ENCODE assay signal across 22 mouse cellular contexts in genomic region chr13:34120536-34120935, GRCm38 (mm10). TPM values are rescaled to one million over a fixed set of nuclear protein-coding genes. Genes with fewer than 3 reads are reported as not detected.
DNase-seq lines count a peak whose midpoint lies in the region; ATAC-seq and TF ChIP-seq lines count a peak whose summit lies in the region.
"Had no signal": no experiment of that assay in that cellular context is flagged by ENCODE, and none has a peak within 500 bp of the region (broad histone marks: within the 10 kb centered on the region; RNA-seq: fewer than 3 reads in every experiment).

No protein-coding gene starts in this region.

- H3K9me3 ChIP-seq in MEL (replicated peaks; ENCODE audit: insufficient read depth, low read length), result no peaks in the 10 kb centered on the region
- H3K9me3 ChIP-seq in intestine, embryonic 16.5 days (ENCODE audit: control insufficient read depth, low read length), result no peaks in the 10 kb centered on the region
- no peaks in the 10 kb centered on the region for H3K9me3 ChIP-seq in hindbrain, embryonic 14.5 days (ENCODE audit: control insufficient read depth, low read length)
- H3K9me3 ChIP-seq: embryonic facial prominence, embryonic 10.5 days; embryonic facial prominence, embryonic 12.5 days; G1E had no signal

- no peak for TF ChIP-seq EP300 in MEL (IDR thresholded peaks at IDR 0.05; ENCODE audit: low read depth in 1 of 2, low read length in 2 of 2)

- no peak overlapping the region for H3K4me3 ChIP-seq in thymus, adult 2 months (ENCODE audit: control insufficient read depth, insufficient read depth, low read length)
- no peak overlapping the region for H3K4me3 ChIP-seq in MEL (ENCODE audit: control insufficient read depth in 1 of 2, insufficient read depth in 1 of 2, low read depth in 2 of 2, low read length in 2 of 2)
- no peak overlapping the region for H3K4me3 ChIP-seq in intestine, embryonic 16.5 days (ENCODE audit: low read length)
- no peak overlapping the region for H3K4me3 ChIP-seq in hindbrain, embryonic 14.5 days (replicated peaks; ENCODE audit: low read length)
- H3K4me3 ChIP-seq: embryonic facial prominence, embryonic 10.5 days; embryonic facial prominence, embryonic 12.5 days had no signal

- no peak for TF ChIP-seq POLR2A in thymus, adult 2 months (IDR thresholded peaks at IDR 0.05; ENCODE audit: control insufficient read depth, extremely low read depth, insufficient read depth, low read length, poor library complexity)
- TF ChIP-seq POLR2A in MEL (IDR thresholded peaks at IDR 0.05; ENCODE audit: control insufficient read depth in 1 of 2, insufficient read depth in 1 of 2, low read depth in 1 of 2, low read length in 2 of 2, poor library complexity in 1 of 2), result no peak

- H3K9ac ChIP-seq in MEL (ENCODE audit: control insufficient read depth, low read depth, low read length, poor library complexity, severe bottlenecking), result no peak overlapping the region
- H3K9ac ChIP-seq in intestine, embryonic 16.5 days (ENCODE audit: low read depth, low read length), result no peak overlapping the region
- H3K9ac ChIP-seq in hindbrain, embryonic 14.5 days, result no peak overlapping the region
- H3K9ac ChIP-seq: embryonic facial prominence, embryonic 12.5 days had no signal

- ATAC-seq in intestine, embryonic 16.5 days, result peak; percentile 86
- no peak for ATAC-seq in hindbrain, embryonic 14.5 days (ENCODE audit: low FRiP score)
- ATAC-seq: CD4-positive, CD25-positive, alpha-beta regulatory T cell, adult 4 months; forebrain, embryonic 14.5 days; forebrain, embryonic 16.5 days had no signal

- H3K4me2 ChIP-seq in intestine, embryonic 16.5 days (ENCODE audit: low read depth, low read length), result no peak overlapping the region
- H3K4me2 ChIP-seq in hindbrain, embryonic 14.5 days (replicated peaks), result no peak overlapping the region
- H3K4me2 ChIP-seq: embryonic facial prominence, embryonic 12.5 days had no signal

- no peak for DNase-seq in thymus, adult 2 months
- no peak for DNase-seq in thymus, adult 18-20 months
- DNase-seq in MEL (ENCODE audit: low read depth, low spot score), result no peak
- DNase-seq in right cerebral cortex, postnatal 36 days (ENCODE audit: low spot score in 2 of 2), result no peak
- DNase-seq in hindbrain, embryonic 14.5 days (ENCODE audit: low spot score), result no peak
- DNase-seq: adrenal gland, adult 8-10 months; adrenal gland, postnatal 14 days; adrenal gland, postnatal 36 days; B cell, adult 2 months; cerebellum, adult 11-12 months; cerebellum, adult 2 months; cerebellum, adult 9-10 months; cerebellum, postnatal 10 days; cerebellum, postnatal 25 days had no signal

- peak overlapping the region; percentile 38; the same call in 1 of the 2 replicates for H3K27ac ChIP-seq in thymus, adult 2 months (ENCODE audit: control insufficient read depth, insufficient read depth, low read length)
- peak overlapping the region; percentile 22; the same call in 1 of the 2 replicates for H3K27ac ChIP-seq in MEL (ENCODE audit: control insufficient read depth, low read depth, low read length)
- no peak overlapping the region for H3K27ac ChIP-seq in intestine, embryonic 16.5 days (ENCODE audit: low read length)
- no peak overlapping the region for H3K27ac ChIP-seq in hindbrain, embryonic 14.5 days
- H3K27ac ChIP-seq: embryonic facial prominence, embryonic 10.5 days; embryonic facial prominence, embryonic 12.5 days had no signal

- no peak for TF ChIP-seq RAD21 in MEL (IDR thresholded peaks at IDR 0.05; ENCODE audit: low read depth, low read length)

- H3K79me2 ChIP-seq in MEL (ENCODE audit: control insufficient read depth, insufficient read depth, low read length, poor library complexity), result no peaks in the 10 kb centered on the region

- peaks cover 36% of the 10 kb centered on the region for H3K4me1 ChIP-seq in thymus, adult 2 months (replicated peaks; ENCODE audit: control insufficient read depth, insufficient read depth, low read length)
- peaks cover 44 to 52% of the 10 kb centered on the region in 2 experiments for H3K4me1 ChIP-seq in MEL (ENCODE audit: control insufficient read depth in 1 of 2, insufficient read depth in 2 of 2, low read length in 2 of 2)
- peaks cover 10% of the 10 kb centered on the region for H3K4me1 ChIP-seq in intestine, embryonic 16.5 days (ENCODE audit: control insufficient read depth, insufficient read depth, low read length)
- H3K4me1 ChIP-seq in hindbrain, embryonic 14.5 days (replicated peaks; ENCODE audit: control insufficient read depth, insufficient read depth, low read length), result peaks cover 28% of the 10 kb centered on the region

- WGBS in thymus, adult 2 months, result 97% methylated on average over 2 of the region's 2 CpGs
- 81% methylated on average over 2 of the region's 2 CpGs for WGBS in intestine, embryonic 16.5 days
- WGBS in hindbrain, embryonic 14.5 days, result 94% methylated on average over 2 of the region's 2 CpGs

- no peaks in the 10 kb centered on the region; the same call in 1 of the 2 replicates for H3K36me3 ChIP-seq in thymus, adult 2 months (ENCODE audit: control insufficient read depth, insufficient read depth, low read length)
- H3K36me3 ChIP-seq in MEL (ENCODE audit: control insufficient read depth in 1 of 2, insufficient read depth in 2 of 2, low read length in 2 of 2), result peaks cover 0 to 48% of the 10 kb centered on the region in 2 experiments; a peak in 2 of 4 replicates
- H3K36me3 ChIP-seq in intestine, embryonic 16.5 days (ENCODE audit: control insufficient read depth, insufficient read depth, low read length), result no peaks in the 10 kb centered on the region; the same call in 1 of the 2 replicates
- H3K36me3 ChIP-seq in hindbrain, embryonic 14.5 days (replicated peaks; ENCODE audit: control insufficient read depth, insufficient read depth), result peaks cover 22% of the 10 kb centered on the region
- H3K36me3 ChIP-seq: G1E had no signal

- TF ChIP-seq CTCF in thymus, adult 2 months (IDR thresholded peaks at IDR 0.05; ENCODE audit: borderline replicate concordance, control insufficient read depth, extremely low read depth, insufficient read depth, low read length, poor library complexity), result no peak
- TF ChIP-seq CTCF in MEL (IDR thresholded peaks at IDR 0.05 in 2 of 3, conservative IDR thresholded peaks at IDR 0.05 in 1 of 3; ENCODE audit: control insufficient read depth in 1 of 3, insufficient read depth in 1 of 3, low read depth in 2 of 3, low read length in 3 of 3, poor library complexity in 1 of 3, severe bottlenecking in 1 of 3), result no peak

- H3K27me3 ChIP-seq in thymus, adult 2 months (ENCODE audit: control insufficient read depth, insufficient read depth, low read length), result no peaks in the 10 kb centered on the region
- no peaks in the 10 kb centered on the region for H3K27me3 ChIP-seq in MEL (ENCODE audit: control insufficient read depth in 1 of 2, insufficient read depth in 2 of 2, low read length in 2 of 2)
- H3K27me3 ChIP-seq in intestine, embryonic 16.5 days (replicated peaks; ENCODE audit: control insufficient read depth, insufficient read depth, low read length), result no peaks in the 10 kb centered on the region
- H3K27me3 ChIP-seq in hindbrain, embryonic 14.5 days (ENCODE audit: control insufficient read depth, insufficient read depth, low read length), result no peaks in the 10 kb centered on the region
- H3K27me3 ChIP-seq: CH12.LX; embryonic facial prominence, embryonic 12.5 days had no signal

TF ChIP-seq in MEL, 35 proteins besides CTCF, POLR2A, EP300 and RAD21:
- TF ChIP-seq BHLHE40 (IDR thresholded peaks at IDR 0.05; ENCODE audit: borderline replicate concordance, low read depth, low read length) (no peak), CHD1 (IDR thresholded peaks at IDR 0.05; ENCODE audit: low read depth, low read length) (no peak), TCF12 (IDR thresholded peaks at IDR 0.05; ENCODE audit: low read depth, low read length) (no peak), TAL1 (IDR thresholded peaks at IDR 0.05; ENCODE audit: low read length) (no peak), ZC3H11A (IDR thresholded peaks at IDR 0.05; ENCODE audit: low read depth, low read length) (no peak), USF1 (IDR thresholded peaks at IDR 0.05; ENCODE audit: low read depth, low read length) (no peak), MYB (IDR thresholded peaks at IDR 0.05; ENCODE audit: low read depth, low read length) (no peak), GABPA (IDR thresholded peaks at IDR 0.05; ENCODE audit: low read depth, low read length) (no peak)

RNA-seq across cellular contexts. Expression of gene Tubb2b, which starts 9.7 kb away (rescaled TPM):
- polyA plus RNA-seq in thymus, adult 2 months (2012; rRNA removed), result 217 and 264 TPM in 2 replicates
- 1.4 and 2.7 TPM in 2 replicates for total RNA-seq in MEL (2012; rRNA removed)
- polyA plus RNA-seq in MEL (2012; ENCODE audit: insufficient read depth in 1 of 2, insufficient read length in 2 of 2, low read depth in 1 of 2, low replicate concordance in 2 of 2, missing spikeins in 1 of 2), result 10 to 100 TPM in 1 of 2 experiments, not detected in 1; 10.6 TPM
- polyA plus RNA-seq in intestine, embryonic 16.5 days (2015; fragmentation: Nextera tagmentation; extraction: Ambion mirVana), result 30.4 and 36.0 TPM in 2 replicates
- polyA plus RNA-seq in hindbrain, embryonic 14.5 days (2014; fragmentation: Nextera tagmentation; extraction: Ambion mirVana), result 682 and 716 TPM in 2 replicates

RNA-seq across cellular contexts. Expression of gene Psmg4, which starts 42.2 kb away (rescaled TPM):
- polyA plus RNA-seq in thymus, adult 2 months (2012; rRNA removed), result 257 and 275 TPM in 2 replicates
- total RNA-seq in MEL (2012; rRNA removed), result 146 and 161 TPM in 2 replicates
- 100 to 1,000 TPM in 1 of 2 experiments, not detected in 1; 121 TPM for polyA plus RNA-seq in MEL (2012; ENCODE audit: insufficient read depth in 1 of 2, insufficient read length in 2 of 2, low read depth in 1 of 2, low replicate concordance in 2 of 2, missing spikeins in 1 of 2)
- polyA plus RNA-seq in intestine, embryonic 16.5 days (2015; fragmentation: Nextera tagmentation; extraction: Ambion mirVana), result 66.7 and 67.2 TPM in 2 replicates
- 73.3 and 87.0 TPM in 2 replicates for polyA plus RNA-seq in hindbrain, embryonic 14.5 days (2014; fragmentation: Nextera tagmentation; extraction: Ambion mirVana)

RNA-seq across cellular contexts. Expression of gene Tubb2a, which starts 42.7 kb away (rescaled TPM):
- polyA plus RNA-seq in thymus, adult 2 months (2012; rRNA removed), result 469 and 567 TPM in 2 replicates
- 38.8 and 68.8 TPM in 2 replicates for total RNA-seq in MEL (2012; rRNA removed)
- 10 to 100 TPM in 1 of 2 experiments, not detected in 1; 55.9 TPM for polyA plus RNA-seq in MEL (2012; ENCODE audit: insufficient read depth in 1 of 2, insufficient read length in 2 of 2, low read depth in 1 of 2, low replicate concordance in 2 of 2, missing spikeins in 1 of 2)
- polyA plus RNA-seq in intestine, embryonic 16.5 days (2015; fragmentation: Nextera tagmentation; extraction: Ambion mirVana), result 149 and 162 TPM in 2 replicates
- polyA plus RNA-seq in hindbrain, embryonic 14.5 days (2014; fragmentation: Nextera tagmentation; extraction: Ambion mirVana), result 2,565 and 2,873 TPM in 2 replicates

Comparison
In these comparisons a context has a peak if more than half of its experiments do, and no peak if none do; other contexts are left out.
1. H3K27ac ChIP-seq: peak in thymus, adult 2 months (single experiment) and MEL (single experiment); none in intestine, embryonic 16.5 days (single experiment) and hindbrain, embryonic 14.5 days (single experiment).